Mouse (Mus musculus) frontal cortex, postnatal 14 days (tissue): ENCODE results near the gene Tecpr1.
A peak's percentile ranks its signal among the peaks of the same experiment; 100 is the strongest.

Experiments used
- DNase-seq, 2 experiments: peaks; one replicate each; pipeline ENCODE4 v3.0.0; 2022; ENCODE audit warnings: low spot score in 2 of 2

Tecpr1 gene

GRCm38 (mm10) chr5:144169275-144169975, 54.0 kb downstream of the Tecpr1 start:
- no peak for DNase-seq

- no peak for DNase-seq
These were observed 57.7 kb downstream of the Tecpr1 start for GRCm38 (mm10) chr5:144165756-144166155.

GRCm38 (mm10) chr5:144162813-144163517, 60.5 kb downstream of the Tecpr1 start:
- no peak for DNase-seq

- DNase-seq: no peak
These were observed 61.2 kb downstream of the Tecpr1 start for GRCm38 (mm10) chr5:144162080-144162812.

GRCm38 (mm10) chr5:144159137-144159536, 64.3 kb downstream of the Tecpr1 start:
- no peak for DNase-seq

GRCm38 (mm10) chr5:144158604-144159003, 64.8 kb downstream of the Tecpr1 start:
- DNase-seq: peak in 1 of 2 experiments; percentile 37

- DNase-seq: peak in 1 of 2 experiments; percentile 57
These were observed 68.9 kb downstream of the Tecpr1 start for GRCm38 (mm10) chr5:144154528-144154927.

- DNase-seq: no peak
These were observed 72.1 kb downstream of the Tecpr1 start for GRCm38 (mm10) chr5:144151270-144151669.

- no peak for DNase-seq
These were observed 73.9 kb downstream of the Tecpr1 start for GRCm38 (mm10) chr5:144149530-144149929.

- DNase-seq: no peak
These were observed 76.5 kb downstream of the Tecpr1 start for GRCm38 (mm10) chr5:144146898-144147297.
